Mouse (Mus musculus) left cerebral cortex, postnatal 10 days (tissue): ENCODE data around the gene Prnp. TPM values are rescaled to one million over a fixed set of nuclear protein-coding genes. Genes with fewer than 3 reads are reported as not detected.

ENCODE experiments used
- DNase-seq, 2 experiments: peaks; one replicate each; pipeline ENCODE4 v3.0.0; 2021 to 2022; ENCODE audit warnings: low spot score in 2 of 2, mixed read lengths in 1 of 2; ENCODE audit errors: extremely low spot score in 1 of 2
- intact Hi-C: fragments of 180-260 bp; cut with DNase I; formaldehyde crosslinking; loops from one replicate; pipeline ENCODE4 v1.15.1; 2025
- total RNA-seq, 2 experiments: library from RNA; stranded (reverse); gene quantifications; 2 replicates each; pipeline ENCODE4 v1.2.3; 2021

Gene Prnp
- total RNA-seq, 2 experiments from 2014 or later, result 384 to 392 TPM

DNA sequence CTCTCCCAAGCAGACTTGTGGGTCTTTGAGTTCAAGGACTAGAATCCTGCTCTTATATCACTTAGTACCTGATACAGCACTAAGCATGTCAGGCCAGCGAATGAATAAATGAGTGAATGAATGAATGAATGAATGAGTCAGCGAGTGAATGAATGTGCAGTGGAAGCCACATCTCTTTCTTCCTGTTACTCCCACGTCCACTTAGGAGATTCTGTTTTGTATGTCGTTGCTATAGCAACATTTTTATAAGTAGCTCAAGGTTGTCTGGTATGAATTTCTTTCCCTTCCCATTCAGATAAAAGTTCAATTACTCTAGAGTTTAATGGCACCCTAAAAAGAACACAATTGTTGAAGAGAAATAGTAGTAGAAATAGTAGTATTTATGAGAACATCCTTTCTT lies 61.4 kb downstream of the Prnp start:
- DNase-seq, result no peak
- intact Hi-C loops, result no loop called here

DNA sequence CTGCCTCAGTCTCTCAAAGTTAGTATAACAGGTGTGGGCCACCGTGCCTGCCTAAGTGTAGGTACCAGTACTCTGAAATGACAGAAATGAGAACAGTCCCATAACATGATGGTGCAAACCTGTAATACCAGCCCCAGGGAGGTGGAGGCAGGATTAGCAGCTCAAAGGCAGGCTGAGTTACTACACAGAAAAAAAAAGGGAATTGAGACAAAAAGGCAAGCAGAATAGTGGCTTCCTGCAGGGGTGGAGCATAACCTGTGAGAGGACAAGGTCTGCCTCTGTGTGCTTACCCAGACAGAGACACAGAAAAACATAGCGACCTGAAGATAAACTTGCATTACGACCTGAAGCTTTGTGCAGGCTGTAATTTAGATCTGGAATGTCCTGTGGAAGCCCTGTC lies 66.9 kb downstream of the Prnp start:
- peak in 1 of 2 experiments; percentile 3 for DNase-seq
- intact Hi-C loops, result no loop called here

DNA sequence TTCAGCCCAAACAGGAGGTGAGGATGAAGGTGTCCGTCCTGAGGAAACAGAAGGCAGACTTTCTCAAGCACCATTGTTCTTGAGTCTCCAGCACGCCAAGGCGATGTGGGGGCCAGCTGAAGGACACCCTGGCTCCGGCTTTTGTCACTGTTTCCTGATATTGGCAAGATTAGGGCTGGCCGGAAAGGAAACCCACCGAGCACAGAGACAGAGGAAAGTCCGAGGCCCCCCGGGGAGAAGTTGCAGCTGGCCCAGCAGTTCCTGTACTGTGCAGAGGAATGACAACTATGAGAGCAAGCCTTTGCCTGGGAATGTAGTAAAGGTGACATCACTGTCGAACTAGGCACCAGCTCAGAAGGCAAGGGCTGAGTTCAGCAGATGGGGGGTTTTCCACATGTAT lies 71.1 kb downstream of the Prnp start:
- peak in 1 of 2 experiments; percentile 90 for DNase-seq
- intact Hi-C loops, result loop anchor here (2.0 to 5.0 kb wide), 4 partner anchors 81 to 266 kb away; partner anchors contain the start of gene Tmem230

DNA sequence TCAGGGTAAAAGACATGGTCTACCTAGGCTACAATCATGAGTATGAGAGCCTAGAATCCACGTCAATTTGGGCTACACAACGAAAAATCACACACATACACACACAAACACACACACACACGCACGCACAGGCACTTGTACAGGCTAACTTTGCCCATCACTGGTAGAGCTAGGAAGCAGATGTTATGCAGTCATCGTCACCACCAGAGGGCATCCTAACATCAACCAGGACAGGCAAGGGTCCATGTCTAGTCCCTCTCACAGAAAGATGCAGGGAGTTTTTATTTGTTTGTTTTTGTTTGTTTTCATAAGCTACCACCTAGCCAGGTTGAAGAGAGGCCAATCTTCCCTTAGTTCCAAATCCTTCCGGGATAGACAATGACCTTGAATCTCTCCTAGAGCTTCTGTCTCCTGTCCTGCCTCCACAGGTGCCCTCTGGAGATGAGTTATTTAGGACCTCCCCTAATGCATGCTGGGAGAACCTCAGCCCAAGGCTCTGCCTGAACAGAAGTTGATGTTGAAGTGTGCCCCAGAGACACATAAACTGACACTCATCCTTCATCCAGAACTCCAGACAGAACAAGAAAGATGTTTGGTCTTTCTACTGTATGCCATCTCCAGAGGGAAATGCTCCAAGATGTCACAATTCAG lies 72.9 kb downstream of the Prnp start:
- intact Hi-C loops, result loop anchor here (2.0 to 5.0 kb wide), 4 partner anchors 80 to 258 kb away; no protein-coding TSS in a partner anchor
- DNase-seq, result peak; percentile 60 to 66

DNA sequence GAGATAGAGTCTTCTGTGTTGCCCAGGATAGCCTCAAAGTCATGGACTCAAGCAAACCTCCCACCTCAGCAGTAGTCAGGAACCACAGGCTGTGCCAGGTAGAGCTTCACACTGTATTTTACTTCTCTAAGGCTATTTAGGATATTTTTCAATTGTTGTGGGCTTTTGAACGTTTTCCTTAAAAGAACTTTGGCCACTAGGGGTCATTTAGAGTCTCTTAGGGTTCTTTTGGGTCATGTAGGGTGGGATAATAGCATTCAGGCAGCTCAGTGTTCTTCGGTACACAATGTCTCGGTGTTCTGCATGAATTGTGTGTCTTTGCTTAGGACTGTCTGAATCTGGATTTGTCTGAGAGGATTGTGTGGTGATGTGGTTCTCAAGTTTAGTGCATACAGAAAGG lies 78.2 kb downstream of the Prnp start:
- DNase-seq, result peak in 1 of 2 experiments; percentile 4
- intact Hi-C loops, result no loop called here

Other genes with a start within 250 kb of the Prnp start
- gene Erv3, start 50.2 kb upstream of the Prnp start, total RNA-seq, result under 1 TPM; 0.09 to 0.14 TPM
- not detected for gene Prn, start within 50 bp of the Prnp start, total RNA-seq
- gene Prnd, start 40.9 kb downstream of the Prnp start, total RNA-seq, result 1 to 10 TPM; 4.2 to 5.0 TPM
- gene Rassf2, start 120.3 kb downstream of the Prnp start, total RNA-seq, result 10 to 100 TPM; 28.0 to 30.4 TPM
- 10 to 100 TPM; 99.1 to 99.3 TPM for gene Slc23a2, start 235.2 kb downstream of the Prnp start, total RNA-seq